Mouse (Mus musculus): ENCODE measurements around the gene Sytl3. TPM values are rescaled to one million over a fixed set of nuclear protein-coding genes. Genes with fewer than 3 reads are reported as not detected.
A peak's percentile ranks its signal among the peaks of the same experiment; 100 is the strongest.
"Not testable (repeated sequence)": the region's sequence is repeated elsewhere in the genome, so short reads cannot be mapped to it uniquely, and the experiment has no call there.

Sytl3 gene
- total RNA-seq, 2 experiments from 2014 or later, result 0.33 to 0.39 TPM

- DNase-seq; intact Hi-C loops (cut with DNase I; ENCODE audit: low total_unique reads): not testable (repeated sequence)
Measured at GRCm38 (mm10) chr17:6684464-6685287, 25.8 kb downstream of the Sytl3 start.

GRCm38 (mm10) chr17:6685288-6685818, 26.5 kb downstream of the Sytl3 start:
- intact Hi-C loops (cut with DNase I; ENCODE audit: low total_unique reads); DNase-seq: not testable (repeated sequence)

GRCm38 (mm10) chr17:6686299-6686971, 27.5 kb downstream of the Sytl3 start:
- DNase-seq; intact Hi-C loops (cut with DNase I; ENCODE audit: low total_unique reads): not testable (repeated sequence)

- intact Hi-C loops (cut with DNase I; ENCODE audit: low total_unique reads); DNase-seq: not testable (repeated sequence)
Measured at GRCm38 (mm10) chr17:6689344-6689743, 30.5 kb downstream of the Sytl3 start.

- intact Hi-C loops (cut with DNase I; ENCODE audit: low total_unique reads), result not testable (repeated sequence)
- peak; percentile 78 for DNase-seq
Measured at GRCm38 (mm10) chr17:6691596-6691995, 32.7 kb downstream of the Sytl3 start.

- DNase-seq; intact Hi-C loops (cut with DNase I; ENCODE audit: low total_unique reads): not testable (repeated sequence)
Measured at GRCm38 (mm10) chr17:6695712-6696111, 36.8 kb downstream of the Sytl3 start.

- intact Hi-C loops (cut with DNase I; ENCODE audit: low total_unique reads); DNase-seq: not testable (repeated sequence)
Measured at GRCm38 (mm10) chr17:6696521-6696920, 37.6 kb downstream of the Sytl3 start.

- DNase-seq, result peak; percentile 37
- intact Hi-C loops (cut with DNase I; ENCODE audit: low total_unique reads), result not testable (repeated sequence)
Measured at GRCm38 (mm10) chr17:6697224-6697775, 38.4 kb downstream of the Sytl3 start.

- DNase-seq; intact Hi-C loops (cut with DNase I; ENCODE audit: low total_unique reads): not testable (repeated sequence)
Measured at GRCm38 (mm10) chr17:6699502-6699901, 40.6 kb downstream of the Sytl3 start.

GRCm38 (mm10) chr17:6700077-6700476, 41.2 kb downstream of the Sytl3 start:
- intact Hi-C loops (cut with DNase I; ENCODE audit: low total_unique reads); DNase-seq: not testable (repeated sequence)

- intact Hi-C loops (cut with DNase I; ENCODE audit: low total_unique reads); DNase-seq: not testable (repeated sequence)
Measured at GRCm38 (mm10) chr17:6702625-6703221, 43.8 kb downstream of the Sytl3 start.

- intact Hi-C loops (cut with DNase I; ENCODE audit: low total_unique reads), result not testable (repeated sequence)
Measured at GRCm38 (mm10) chr17:6703381-6704270, 44.7 kb downstream of the Sytl3 start.

GRCm38 (mm10) chr17:6706448-6706847, 47.6 kb downstream of the Sytl3 start:
- DNase-seq; intact Hi-C loops (cut with DNase I; ENCODE audit: low total_unique reads): not testable (repeated sequence)

More at GRCm38 (mm10) chr17:6703381-6704270, 44.7 kb downstream of the Sytl3 start:
- DNase-seq, result not testable (repeated sequence)

- intact Hi-C loops (cut with DNase I; ENCODE audit: low total_unique reads); DNase-seq: not testable (repeated sequence)
Measured at GRCm38 (mm10) chr17:6707422-6707821, 48.5 kb downstream of the Sytl3 start.

- intact Hi-C loops (cut with DNase I; ENCODE audit: low total_unique reads); DNase-seq: not testable (repeated sequence)
Measured at GRCm38 (mm10) chr17:6708194-6708593, 49.3 kb downstream of the Sytl3 start.

- intact Hi-C loops (cut with DNase I; ENCODE audit: low total_unique reads); DNase-seq: not testable (repeated sequence)
Measured at GRCm38 (mm10) chr17:6713483-6713882, 54.6 kb downstream of the Sytl3 start.

GRCm38 (mm10) chr17:6713944-6714343, 55.1 kb downstream of the Sytl3 start:
- DNase-seq; intact Hi-C loops (cut with DNase I; ENCODE audit: low total_unique reads): not testable (repeated sequence)

GRCm38 (mm10) chr17:6727996-6728610, 69.2 kb downstream of the Sytl3 start:
- intact Hi-C loops (cut with DNase I; ENCODE audit: low total_unique reads), result no loop called here
- DNase-seq, result no peak

All from gastrocnemius, postnatal 14 days (tissue).